Mouse (Mus musculus) lung, postnatal 36 days (tissue): ENCODE results near the gene Sbk2.

Experiments used
- DNase-seq: peaks from one replicate; pipeline ENCODE4 v3.0.0; 2022; ENCODE audit warnings: mixed read lengths

Sbk2 gene

DNA sequence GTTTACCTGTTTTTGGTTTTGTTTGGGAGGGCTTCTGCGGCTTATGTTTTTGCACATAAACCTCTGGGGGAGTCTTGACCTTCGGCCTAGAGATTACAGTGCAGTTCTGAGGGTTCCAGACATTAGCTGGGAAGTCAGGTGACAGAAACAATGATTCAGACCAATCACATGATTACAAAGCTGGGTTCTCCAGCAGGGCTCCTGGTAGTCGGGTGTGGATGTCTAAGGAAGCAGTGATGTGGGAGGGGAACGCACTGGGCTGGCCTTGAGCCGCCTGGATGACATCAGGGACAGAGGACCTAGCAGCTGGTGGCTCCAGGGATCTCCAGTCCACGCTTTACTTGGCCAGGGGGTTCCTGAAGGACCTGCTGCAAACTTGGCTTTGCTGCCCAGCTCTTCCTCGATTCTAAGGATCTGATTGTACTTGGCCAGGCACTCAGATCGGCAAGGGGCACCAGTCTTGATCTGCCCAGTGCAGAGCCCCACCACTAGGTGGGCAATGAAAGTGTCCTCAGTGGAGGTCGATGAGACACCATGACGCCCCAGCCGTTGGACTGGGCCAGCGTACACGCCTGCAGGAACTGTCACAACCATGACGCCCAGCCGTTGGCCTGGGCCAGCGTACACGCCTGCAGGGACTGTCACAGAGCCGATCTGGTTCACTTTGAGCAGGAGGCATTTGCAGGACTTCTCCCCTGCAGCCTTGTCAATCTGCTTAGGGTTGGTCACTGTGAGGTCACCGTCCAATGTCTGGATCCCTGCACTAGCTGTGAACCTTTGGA, 13.5 kb downstream of the Sbk2 start:
- peak; percentile 58 for DNase-seq

DNA sequence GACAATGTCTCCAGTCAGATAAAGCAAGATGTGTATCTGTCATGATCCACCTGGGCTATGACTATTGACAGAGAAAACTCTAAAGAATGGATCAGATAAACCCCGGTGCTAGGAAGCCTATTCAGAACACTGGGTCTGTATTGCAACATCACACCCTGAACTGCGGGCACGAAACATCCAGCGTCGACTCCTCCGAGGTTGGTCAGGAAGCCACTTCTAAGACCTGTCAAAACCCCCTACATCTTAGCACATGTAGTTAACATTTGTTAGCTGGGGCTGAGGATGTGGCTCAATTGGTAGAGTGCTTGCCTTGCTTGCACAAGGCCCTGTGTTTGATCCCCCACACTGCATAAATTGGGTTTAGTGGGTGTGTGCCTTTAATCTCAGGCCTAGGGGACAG, 15.8 kb downstream of the Sbk2 start:
- DNase-seq: no peak

DNA sequence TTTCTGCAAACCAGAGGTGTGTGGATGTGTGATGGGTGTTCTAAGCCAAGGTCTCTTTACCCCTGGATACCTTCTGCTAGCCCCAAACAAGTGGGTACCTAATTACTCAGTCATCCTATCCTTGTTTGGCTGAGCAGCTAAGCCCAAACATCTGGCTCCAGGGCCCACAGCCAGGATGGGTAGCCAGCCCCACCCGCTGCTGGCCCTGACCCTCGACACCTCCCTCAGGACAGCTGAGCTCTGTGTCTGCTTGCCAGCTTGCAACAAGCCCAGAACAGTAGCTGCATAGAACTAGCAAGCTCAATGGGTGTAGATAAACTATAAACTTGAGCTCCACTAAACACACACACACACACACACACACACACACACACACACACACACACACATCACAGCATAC, 16.4 kb downstream of the Sbk2 start:
- DNase-seq: peak; percentile 53

DNA sequence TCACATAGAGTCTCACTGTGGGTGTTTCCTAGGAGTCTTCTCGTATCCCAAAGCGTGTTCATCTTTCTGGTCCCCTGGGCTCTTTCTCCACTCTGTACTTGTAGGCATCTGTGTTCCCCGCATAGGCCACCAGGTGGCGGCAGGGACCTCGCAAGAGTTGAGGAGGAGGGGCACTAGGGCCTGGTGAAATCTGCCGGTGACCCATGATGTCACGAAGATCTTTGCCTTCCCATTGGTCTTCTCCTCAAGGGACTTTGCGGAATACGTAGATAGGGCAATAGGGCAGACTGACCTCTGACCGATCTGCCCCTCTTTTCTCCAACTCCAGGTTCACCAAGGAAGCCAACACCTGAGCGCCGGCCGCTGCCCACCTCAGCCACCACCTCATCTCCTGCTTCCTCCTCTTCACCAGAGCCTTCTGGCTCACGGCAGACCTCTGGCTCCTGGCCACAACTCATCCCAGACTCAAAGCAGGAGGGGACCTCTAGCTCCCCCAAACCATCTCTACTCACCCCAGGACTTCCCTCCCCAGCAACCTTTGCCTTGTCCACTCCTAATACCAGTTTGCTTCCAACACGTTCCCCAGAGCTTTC, 20.9 kb downstream of the Sbk2 start:
- DNase-seq: peak; percentile 98

DNA sequence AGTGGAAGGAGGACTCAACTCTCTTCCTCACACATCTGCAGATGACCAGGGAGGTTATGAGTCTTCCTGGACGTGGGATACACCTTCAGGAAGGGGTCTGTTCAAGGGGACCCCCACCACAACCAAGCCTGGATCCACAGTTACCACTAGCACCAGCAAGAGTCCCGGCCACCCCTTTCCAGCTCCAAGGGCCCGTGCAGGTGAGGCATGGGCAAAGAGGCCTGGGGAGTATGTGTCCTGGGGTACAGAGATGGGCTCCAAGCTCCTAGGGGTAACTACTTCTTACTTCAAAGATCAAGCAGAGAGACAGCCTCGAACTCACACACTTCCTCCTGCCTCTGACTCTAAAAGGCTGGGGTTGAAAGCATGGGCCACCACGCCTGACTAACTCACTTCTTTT, 21.5 kb downstream of the Sbk2 start:
- DNase-seq: no peak

DNA sequence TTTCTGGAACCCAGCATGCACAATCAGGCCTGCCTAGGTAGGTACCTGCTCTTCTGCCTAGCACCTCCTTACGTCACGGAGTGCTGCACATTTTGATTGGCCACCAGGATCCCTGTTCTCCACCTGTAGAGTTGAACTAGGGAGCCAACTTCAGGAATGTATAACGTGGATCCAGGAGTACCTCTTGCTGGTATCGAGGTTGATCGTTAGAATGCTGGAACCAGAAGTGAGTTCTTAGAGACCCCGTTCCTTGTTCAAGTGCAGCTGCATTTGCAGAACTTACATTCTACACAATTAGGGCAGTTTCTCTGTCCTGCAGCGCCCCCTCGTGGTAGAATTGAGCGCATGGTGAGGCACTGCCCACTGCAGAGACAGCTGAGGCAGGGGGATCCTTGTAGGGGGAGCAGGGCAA, 24.1 kb downstream of the Sbk2 start:
- DNase-seq: peak; percentile 92

DNA sequence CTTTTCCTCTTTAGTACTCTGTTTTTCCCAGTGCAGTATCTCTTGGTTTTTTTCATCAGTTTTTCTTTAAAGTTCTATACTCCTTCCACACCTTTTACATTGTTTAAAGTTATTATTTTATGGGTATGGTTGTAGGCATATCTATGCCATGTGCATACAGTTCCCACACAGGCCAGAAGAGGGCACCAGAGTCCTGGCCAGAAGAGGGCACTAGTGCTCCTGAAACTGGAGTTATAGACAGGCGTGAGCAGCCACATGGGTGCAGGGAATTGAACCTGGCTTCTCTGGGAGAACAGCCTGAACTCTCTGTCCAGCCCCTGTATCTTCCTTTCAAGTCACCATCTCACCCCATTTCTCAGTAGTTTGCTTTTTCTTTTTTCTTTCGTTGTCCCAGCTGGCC, 25.8 kb downstream of the Sbk2 start:
- DNase-seq: peak; percentile 84

DNA sequence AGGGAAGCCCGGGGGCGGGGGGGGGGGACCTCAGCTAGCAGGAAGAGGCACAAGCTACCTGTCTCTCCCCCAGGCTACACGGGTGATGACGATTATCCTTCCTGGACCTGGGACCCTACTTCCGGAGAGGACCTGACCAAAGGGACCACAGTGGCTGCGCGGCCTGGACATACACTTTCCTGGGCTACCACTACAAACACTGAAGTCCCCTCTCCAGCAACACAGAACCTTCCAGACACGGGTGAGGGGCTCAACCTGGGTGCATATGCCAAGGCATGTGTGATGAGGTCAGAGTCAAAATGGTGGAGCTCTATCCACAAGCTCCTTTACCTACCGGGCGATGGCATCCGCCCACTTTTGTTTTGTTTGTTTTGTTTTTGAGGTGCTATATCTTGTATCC, 26.8 kb downstream of the Sbk2 start:
- no peak for DNase-seq

DNA sequence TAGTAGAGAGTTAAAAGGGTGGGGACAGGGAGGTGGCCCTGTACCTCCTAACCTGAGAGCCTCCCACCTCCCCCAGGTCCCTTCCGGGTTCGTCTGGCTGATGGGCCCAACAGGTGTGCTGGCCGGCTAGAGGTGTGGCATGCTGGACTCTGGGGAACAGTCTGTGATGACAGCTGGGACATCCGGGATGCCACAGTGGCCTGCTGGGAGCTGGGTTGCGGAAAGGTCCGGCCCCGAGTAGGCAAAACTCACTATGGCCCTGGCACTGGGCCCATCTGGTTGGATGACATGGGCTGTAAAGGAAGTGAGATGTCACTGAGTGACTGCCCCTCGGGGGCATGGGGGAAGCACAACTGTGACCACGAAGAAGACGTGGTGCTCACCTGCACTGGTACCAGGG, 27.4 kb downstream of the Sbk2 start:
- DNase-seq: no peak

DNA sequence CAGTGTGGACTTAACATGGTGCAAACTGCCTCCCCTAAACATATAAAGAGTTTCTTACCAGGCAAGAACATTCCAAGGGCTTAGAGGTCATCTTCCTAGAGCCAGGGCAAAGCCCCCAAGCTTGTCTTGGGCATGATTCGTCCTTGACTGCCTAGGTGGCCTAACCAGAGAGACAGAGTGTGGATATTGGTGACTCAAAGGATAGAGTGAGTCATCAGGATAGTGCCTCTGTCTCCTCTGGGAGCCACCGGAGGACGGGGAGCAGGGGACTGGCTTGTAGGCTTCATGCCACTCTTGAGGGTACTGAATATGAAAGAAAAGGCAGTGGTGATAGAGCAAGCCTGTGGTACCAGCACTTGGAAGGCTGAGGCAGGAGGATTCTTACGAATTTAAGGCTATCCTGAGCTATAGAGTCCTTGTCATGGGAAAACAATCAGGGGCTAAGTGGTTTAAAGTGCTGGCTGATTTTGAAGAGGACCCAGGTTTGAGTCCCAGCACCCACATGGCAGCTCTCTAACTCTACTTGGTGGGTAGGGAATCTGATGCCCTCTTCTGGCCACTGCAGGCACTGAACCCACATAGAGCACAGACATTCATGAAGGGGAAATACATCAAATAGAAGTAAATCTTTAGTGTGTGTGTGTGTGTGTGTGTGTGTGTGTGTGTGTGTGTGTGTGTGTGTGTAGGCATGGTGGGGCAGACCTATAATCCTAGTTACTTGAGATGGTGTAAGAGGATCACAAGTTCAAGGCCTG, 29.9 kb downstream of the Sbk2 start:
- no peak for DNase-seq

DNA sequence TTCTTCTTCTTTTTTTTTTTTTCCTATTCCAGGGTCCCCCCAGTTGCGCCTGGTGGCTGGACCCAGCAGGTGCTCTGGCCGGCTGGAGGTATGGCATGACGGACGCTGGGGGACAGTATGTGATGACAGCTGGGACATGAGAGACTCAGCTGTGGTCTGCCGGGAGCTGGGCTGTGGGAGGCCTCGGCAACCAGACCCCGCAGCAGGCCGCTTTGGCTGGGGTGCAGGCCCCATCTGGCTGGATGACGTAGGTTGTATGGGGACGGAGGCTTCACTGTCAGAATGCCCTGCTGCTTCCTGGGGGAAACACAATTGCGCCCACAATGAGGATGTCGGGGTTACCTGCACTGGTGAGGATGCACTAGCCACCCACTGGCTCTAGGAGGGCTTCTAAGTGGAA, 31.1 kb downstream of the Sbk2 start:
- DNase-seq: no peak

DNA sequence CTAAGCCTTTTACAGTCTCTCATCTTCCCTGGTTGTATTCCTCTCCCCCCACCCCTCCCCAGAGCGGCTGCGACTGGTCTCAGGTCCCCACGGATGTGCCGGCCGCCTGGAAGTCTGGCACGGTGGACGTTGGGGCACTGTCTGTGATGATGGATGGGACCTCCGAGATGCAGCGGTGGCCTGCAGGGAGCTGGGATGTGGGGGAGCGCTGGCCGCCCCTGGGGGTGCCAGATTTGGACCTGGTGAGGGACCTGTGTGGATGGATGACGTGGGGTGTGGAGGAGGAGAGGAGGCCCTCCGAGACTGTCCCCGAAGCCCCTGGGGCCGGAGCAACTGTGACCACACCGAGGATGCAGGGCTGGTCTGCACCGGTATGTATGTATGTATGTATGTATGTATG, 35.9 kb downstream of the Sbk2 start:
- no peak for DNase-seq

DNA sequence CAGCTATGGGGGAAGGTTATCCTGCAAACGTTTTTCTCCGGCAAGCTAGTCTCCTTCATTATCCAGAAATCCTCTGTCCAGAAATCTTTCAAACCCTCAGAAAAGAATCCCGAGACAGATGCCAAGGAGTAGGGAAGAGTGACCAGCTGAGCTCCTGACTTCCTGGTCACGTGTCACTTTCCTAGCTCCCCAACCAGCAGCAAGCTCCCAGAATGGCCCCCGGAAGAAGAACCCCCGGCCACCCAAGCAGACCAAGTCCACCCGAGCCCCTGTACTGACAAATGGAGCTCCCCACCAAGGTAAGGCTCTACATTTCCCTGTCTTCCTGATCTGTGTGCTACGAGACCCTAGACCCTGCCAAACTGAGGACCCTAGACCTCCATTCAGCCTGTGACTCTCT, 36.5 kb downstream of the Sbk2 start:
- DNase-seq: peak; percentile 38

DNA sequence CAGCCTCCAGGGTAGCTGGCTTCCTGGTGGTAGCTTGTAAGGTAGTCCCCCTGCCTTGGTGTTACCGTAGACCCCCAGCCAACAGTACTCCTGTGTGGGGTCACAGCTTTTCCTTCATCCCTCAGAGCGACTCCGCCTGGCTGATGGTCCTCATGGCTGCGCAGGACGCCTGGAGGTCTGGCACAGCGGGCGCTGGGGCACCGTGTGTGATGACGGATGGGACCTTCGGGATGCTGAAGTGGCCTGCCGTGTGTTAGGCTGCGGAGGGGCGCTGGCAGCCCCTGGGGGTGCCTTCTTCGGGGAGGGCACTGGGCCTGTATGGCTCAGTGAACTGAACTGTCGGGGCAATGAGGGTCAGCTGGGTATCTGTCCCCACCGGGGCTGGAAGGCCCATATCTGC, 37.4 kb downstream of the Sbk2 start:
- no peak for DNase-seq

DNA sequence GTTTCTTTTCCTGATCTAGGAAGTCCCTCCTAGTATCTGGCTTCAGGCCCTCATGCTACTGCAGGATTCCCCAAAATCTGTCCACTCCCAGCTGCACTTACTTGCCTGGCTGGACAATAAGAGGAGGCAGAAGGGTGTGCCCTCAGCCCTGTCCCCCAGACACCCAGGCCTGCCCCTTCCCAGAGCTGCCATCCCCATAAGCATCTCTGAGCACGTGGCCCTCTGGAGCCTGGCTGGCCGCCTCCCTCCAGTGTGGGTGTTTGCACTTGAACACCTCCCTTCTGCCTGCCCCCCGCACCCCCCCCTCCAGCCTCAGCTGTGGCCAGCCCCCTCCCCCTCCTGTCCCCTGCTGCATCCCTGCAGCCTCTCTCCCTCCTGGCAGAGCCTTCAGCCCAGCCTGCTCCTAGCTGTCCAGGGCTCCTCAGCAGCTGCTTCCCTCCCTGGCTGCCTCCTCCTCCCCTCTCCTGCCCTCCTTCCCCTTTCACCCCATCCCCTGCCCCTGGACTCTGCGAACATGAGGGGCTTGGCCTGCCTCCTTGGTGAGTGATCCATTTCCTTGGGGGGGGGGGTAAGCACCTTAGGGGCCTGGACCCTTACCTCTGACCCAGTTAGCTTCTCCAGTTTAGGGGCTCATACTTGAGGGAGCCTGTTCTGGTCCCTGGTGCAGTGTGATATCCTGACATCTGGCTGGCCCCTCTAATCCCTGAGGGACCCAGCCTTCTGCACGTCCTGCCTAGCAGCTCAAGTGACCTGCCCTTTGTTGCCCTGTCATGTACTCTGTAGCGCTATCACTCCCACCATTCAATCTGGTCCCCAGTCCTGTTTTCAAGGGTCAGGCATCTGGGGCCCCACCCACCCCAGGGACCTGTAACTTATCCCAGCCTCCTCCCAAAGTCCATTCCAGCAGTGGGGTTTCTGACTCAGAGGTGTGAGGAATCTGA, 38.5 kb downstream of the Sbk2 start, which contains the start of gene Ssc5d:
Gene Ssc5d, plus strand, starts transcription at position 345 of the 941 bp plus-strand sequence.
- peak; percentile 35 for DNase-seq

DNA sequence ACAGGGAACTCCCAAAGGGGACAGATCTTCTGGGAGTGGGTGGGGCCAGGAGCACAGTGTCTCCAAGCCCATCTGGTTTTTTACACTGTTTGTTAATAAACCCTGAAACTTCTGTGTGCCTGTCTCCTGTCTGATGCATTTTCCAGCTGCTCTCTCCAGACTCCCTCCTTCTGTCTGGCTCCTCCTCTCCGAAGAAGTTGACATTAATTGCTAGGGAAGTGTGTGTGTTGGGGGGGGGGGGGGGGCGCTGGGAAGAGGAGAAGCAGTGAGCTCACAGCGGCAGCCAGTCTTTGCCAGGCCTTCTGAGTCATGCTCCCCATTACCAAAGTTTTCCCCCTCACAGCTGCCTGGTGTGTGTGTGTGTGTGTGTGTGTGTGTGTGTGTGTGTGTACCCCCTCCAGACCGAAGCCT, 39.3 kb downstream of the Sbk2 start:
- peak; percentile 43 for DNase-seq

DNA sequence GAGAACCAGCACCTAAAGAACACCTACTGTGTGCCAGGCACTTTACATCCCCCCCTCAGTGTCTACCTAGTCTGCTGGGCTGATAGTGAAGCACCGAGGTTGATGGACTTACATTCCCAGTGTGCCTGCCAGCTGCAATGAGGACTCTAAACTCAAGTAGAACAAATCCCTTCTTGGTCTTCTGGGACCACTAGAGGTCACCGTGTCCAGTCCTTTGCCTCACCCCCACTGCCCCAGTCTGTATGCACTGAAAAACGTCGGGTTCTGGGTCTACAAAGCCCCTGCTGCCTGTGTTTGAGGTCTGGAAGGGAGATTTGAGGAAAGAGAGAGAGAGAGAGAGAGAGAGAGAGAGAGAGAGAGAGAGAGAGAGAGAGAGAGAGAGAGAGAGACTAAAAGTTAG, 39.7 kb downstream of the Sbk2 start:
- DNase-seq: no peak

DNA sequence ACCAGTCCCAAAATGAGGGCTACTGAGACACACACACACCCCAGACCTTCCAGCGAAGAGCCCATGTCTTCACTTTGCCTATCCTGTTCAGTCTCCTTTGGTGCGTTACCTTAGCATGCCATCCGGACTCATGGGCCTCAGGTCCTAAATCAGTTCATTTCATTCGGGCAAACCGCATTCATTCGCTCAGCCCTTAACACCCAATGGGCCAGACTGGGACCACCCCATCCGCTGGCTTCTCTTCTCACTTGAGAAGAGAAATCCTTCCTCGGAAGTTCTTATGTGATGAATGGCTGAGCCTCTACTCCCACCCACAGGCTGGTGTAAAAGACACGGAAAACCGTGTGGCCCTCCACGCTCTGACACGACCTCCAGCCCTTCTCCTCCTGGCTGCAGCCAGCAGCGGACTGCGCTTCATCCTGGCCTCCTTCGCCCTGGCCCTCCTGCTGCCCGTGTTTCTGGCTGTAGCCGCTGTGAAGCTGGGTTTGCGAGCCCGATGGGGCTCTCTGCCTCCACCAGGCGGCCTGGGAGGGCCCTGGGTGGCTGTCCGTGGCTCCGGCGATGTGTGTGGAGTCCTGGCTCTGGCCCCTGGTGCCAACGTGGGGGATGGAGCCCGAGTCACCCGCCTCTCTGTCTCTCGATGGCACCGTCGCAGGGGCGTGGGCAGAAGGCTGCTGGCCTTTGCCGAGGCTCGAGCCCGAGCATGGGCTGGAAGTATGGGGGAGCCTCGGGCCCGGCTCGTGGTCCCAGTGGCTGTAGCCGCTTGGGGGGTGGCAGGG, 40.4 kb downstream of the Sbk2 start:
- peak; percentile 50 for DNase-seq

DNA sequence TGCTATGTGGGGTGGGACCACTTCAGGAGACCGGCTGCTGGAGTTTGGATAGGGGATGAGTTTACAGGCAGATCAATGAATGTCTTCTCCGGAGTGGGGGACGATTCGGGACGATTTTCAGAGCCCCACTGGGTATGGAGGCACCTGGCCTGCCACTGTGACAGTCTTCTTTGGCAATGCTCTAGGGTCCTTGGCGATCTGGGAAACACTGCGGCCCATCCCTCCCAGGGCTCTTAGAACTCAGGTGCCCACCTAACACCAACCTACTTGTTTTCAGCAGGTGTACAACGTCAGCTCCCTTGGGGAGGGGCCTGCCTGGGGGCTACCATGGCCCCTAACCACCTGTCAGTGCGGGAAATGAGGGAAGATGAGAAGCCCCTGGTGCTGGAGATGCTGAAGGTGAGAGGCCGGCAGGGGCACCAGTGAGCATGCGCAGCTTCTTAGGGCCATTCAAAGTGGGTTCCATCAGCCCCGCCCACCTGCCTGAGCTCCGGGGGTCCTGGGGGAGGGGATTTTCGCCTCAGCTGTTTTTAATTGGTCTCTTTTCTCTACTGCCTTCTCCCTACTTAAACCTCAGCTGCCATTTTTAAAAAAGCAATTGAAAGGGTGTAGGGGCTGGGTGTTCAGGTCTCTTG, 41.2 kb downstream of the Sbk2 start:
- no peak for DNase-seq

DNA sequence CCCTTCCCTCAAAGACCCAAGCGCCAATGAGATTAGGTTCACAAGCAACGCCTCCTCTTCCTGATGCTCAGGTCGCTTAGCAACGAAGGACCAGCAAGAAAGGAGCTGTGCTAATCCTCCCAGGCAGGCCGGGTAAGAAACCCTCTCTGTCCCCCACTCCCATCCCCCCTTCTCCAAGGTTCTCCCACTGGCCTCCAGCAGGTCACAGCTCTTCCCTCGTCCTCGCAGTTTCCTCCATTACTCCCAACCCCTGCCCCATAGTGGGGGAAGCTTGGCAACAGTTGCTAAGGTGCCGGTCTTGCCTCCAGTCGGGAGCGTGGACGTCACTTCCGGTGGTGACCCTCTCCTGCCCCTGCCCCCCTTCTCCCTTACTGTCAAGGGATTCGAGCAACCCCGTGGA, 41.7 kb downstream of the Sbk2 start:
- DNase-seq: peak; percentile 66

DNA sequence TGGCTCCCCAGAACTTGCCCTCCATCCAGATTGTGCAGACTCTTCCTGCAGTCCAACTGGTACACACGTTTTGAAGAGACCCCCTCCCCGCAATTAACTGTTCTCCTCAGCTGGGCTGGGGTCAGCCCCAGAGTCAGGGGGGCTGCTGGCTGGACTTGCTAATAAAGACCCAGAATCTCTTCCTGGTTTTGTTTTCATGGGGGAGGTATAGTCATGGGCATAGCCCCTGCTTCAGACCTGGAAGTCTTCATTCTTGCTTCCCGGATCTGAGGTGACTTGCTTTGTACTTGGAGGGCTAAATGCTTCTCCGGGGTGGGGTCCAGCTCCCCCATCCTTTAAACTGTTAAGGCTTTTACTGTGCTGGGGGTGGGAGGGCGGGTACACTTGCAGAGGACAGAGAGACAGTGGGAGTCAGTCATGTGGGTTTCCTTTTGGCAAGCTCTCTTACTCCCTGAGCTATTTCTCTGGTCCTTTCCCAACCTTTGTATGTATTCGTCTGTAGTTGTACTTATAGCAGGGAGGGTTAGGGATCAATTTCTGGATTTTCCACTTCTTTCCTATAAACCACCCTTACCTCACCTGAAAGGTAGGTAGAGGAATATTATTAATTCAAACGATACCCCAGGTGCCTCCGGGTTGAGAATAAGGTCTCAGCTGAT, 42.3 kb downstream of the Sbk2 start, which contains the start of gene Nat14:
Gene Nat14, plus strand, starts transcription at position 205 of the 659 bp plus-strand sequence.
- DNase-seq: no peak
